Mouse (Mus musculus): ENCODE measurements around the gene Adgre5.

Adgre5 gene

GRCm38 (mm10) chr8:83722631-83723030, 18.5 kb downstream of the Adgre5 start:
- DNase-seq (ENCODE audit: low read depth, low spot score) = no peak

- peak; percentile 35 for DNase-seq (ENCODE audit: low read depth, low spot score)
Observed at GRCm38 (mm10) chr8:83721405-83722025, 19.6 kb downstream of the Adgre5 start.

- DNase-seq (ENCODE audit: low read depth, low spot score) = no peak
Observed at GRCm38 (mm10) chr8:83719693-83720092, 21.4 kb downstream of the Adgre5 start.

GRCm38 (mm10) chr8:83719048-83719447, 22.1 kb downstream of the Adgre5 start:
- no peak for DNase-seq (ENCODE audit: low read depth, low spot score)

- DNase-seq (ENCODE audit: low read depth, low spot score) = no peak
Observed at GRCm38 (mm10) chr8:83716563-83716962, 24.6 kb downstream of the Adgre5 start.

GRCm38 (mm10) chr8:83715771-83716170, 25.4 kb downstream of the Adgre5 start:
- no peak for DNase-seq (ENCODE audit: low read depth, low spot score)

GRCm38 (mm10) chr8:83715031-83715690, 26.0 kb downstream of the Adgre5 start, which contains the start of gene Ddx39:
Ddx39 (plus strand) TSS chr8:83715177.
- DNase-seq (ENCODE audit: low read depth, low spot score) = peak; percentile 99

- DNase-seq (ENCODE audit: low read depth, low spot score) = no peak
Observed at GRCm38 (mm10) chr8:83714676-83715030, 26.5 kb downstream of the Adgre5 start.

GRCm38 (mm10) chr8:83707554-83707953, 33.6 kb downstream of the Adgre5 start:
- no peak for DNase-seq (ENCODE audit: low read depth, low spot score)

GRCm38 (mm10) chr8:83706411-83706810, 34.7 kb downstream of the Adgre5 start:
- no peak for DNase-seq (ENCODE audit: low read depth, low spot score)

GRCm38 (mm10) chr8:83703426-83703825, 37.7 kb downstream of the Adgre5 start:
- no peak for DNase-seq (ENCODE audit: low read depth, low spot score)

GRCm38 (mm10) chr8:83700423-83701085, 40.6 kb downstream of the Adgre5 start:
- DNase-seq (ENCODE audit: low read depth, low spot score) = no peak

- peak; percentile 69 for DNase-seq (ENCODE audit: low read depth, low spot score)
Observed at GRCm38 (mm10) chr8:83699566-83699965, 41.6 kb downstream of the Adgre5 start.

GRCm38 (mm10) chr8:83698661-83699453, 42.3 kb downstream of the Adgre5 start, which contains the start of gene Pkn1:
Pkn1 (minus strand) TSS chr8:83699179.
- DNase-seq (ENCODE audit: low read depth, low spot score) = peak; percentile 75

- peak; percentile 86 for DNase-seq (ENCODE audit: low read depth, low spot score)
Observed at GRCm38 (mm10) chr8:83698291-83698660, 42.9 kb downstream of the Adgre5 start.

GRCm38 (mm10) chr8:83697374-83698220, 43.5 kb downstream of the Adgre5 start:
- no peak for DNase-seq (ENCODE audit: low read depth, low spot score)

- peak; percentile 67 for DNase-seq (ENCODE audit: low read depth, low spot score)
Observed at GRCm38 (mm10) chr8:83695351-83696106, 45.6 kb downstream of the Adgre5 start.

GRCm38 (mm10) chr8:83694369-83695160, 46.6 kb downstream of the Adgre5 start:
- DNase-seq (ENCODE audit: low read depth, low spot score) = no peak

GRCm38 (mm10) chr8:83693609-83694236, 47.4 kb downstream of the Adgre5 start:
- DNase-seq (ENCODE audit: low read depth, low spot score) = peak; percentile 31
